Mouse (Mus musculus) MEL (cell line): Measurements from ENCODE around the gene Mast1. TPM values are rescaled to one million over a fixed set of nuclear protein-coding genes. Genes with fewer than 3 reads are reported as not detected.
A peak's percentile ranks its signal among the peaks of the same experiment; 100 is the strongest.

Experiments used
- DNase-seq: peaks from one replicate; pipeline ENCODE4 v3.0.0; 2011; ENCODE audit warnings: low read depth, low spot score
- H3K27ac ChIP-seq: 2 replicates; pipeline ENCODE4 v1.5.1; 2012; ENCODE audit warnings: low read depth, mild to moderate bottlenecking, control low read depth, low read length, moderate library complexity; ENCODE audit not compliant: control insufficient read depth
- H3K27me3 ChIP-seq, 2 experiments: fragments of 150-350 bp in 1 of 2; sonication (generic) in 1 of 2; 2 replicates each; pipeline ENCODE4 v1.6.1; 2012; ENCODE audit warnings: low read length in 2 of 2, mild to moderate bottlenecking in 2 of 2, improper control_type of control experiment in 1 of 2, moderate library complexity in 1 of 2; ENCODE audit not compliant: insufficient read depth in 2 of 2, control insufficient read depth in 1 of 2
- H3K36me3 ChIP-seq, 2 experiments: 2 replicates each; pipeline ENCODE4 v1.6.1; 2012 to 2014; ENCODE audit warnings: low read length in 2 of 2, improper control_type of control experiment in 1 of 2, inconsistent platforms in 1 of 2, mild to moderate bottlenecking in 1 of 2; ENCODE audit not compliant: insufficient read depth in 2 of 2, control insufficient read depth in 1 of 2
- H3K4me1 ChIP-seq, 2 experiments: fragments of 150-350 bp in 1 of 2; sonication (generic) in 1 of 2; 2 replicates each; pipeline ENCODE4 v1.6.1; 2012; ENCODE audit warnings: low read length in 2 of 2, improper control_type of control experiment in 1 of 2, mild to moderate bottlenecking in 1 of 2; ENCODE audit not compliant: insufficient read depth in 2 of 2, control insufficient read depth in 1 of 2
- H3K4me3 ChIP-seq, 2 experiments: fragments of 150-350 bp in 1 of 2; sonication (generic) in 1 of 2; 2 replicates each; pipeline ENCODE4 v1.5.1; 2012; ENCODE audit warnings: low read depth in 2 of 2, low read length in 2 of 2, mild to moderate bottlenecking in 2 of 2, moderate library complexity in 2 of 2, control low read depth in 1 of 2, improper control_type of control experiment in 1 of 2; ENCODE audit not compliant: control insufficient read depth in 1 of 2, insufficient read depth in 1 of 2
- H3K79me2 ChIP-seq: 2 replicates; pipeline ENCODE4 v1.6.1; 2012; ENCODE audit warnings: mild to moderate bottlenecking, low read length, moderate library complexity; ENCODE audit not compliant: control insufficient read depth, poor library complexity, insufficient read depth
- H3K9ac ChIP-seq: 2 replicates; pipeline ENCODE4 v1.6.1; 2012; ENCODE audit warnings: low read depth, mild to moderate bottlenecking, control low read depth, low read length, moderate library complexity; ENCODE audit not compliant: control insufficient read depth, poor library complexity, severe bottlenecking
- H3K9me3 ChIP-seq: fragments of 150-350 bp; sonication (generic); replicated peaks from 2 replicates; pipeline ENCODE4 v1.6.1; 2012; ENCODE audit warnings: mild to moderate bottlenecking, low read length, improper control_type of control experiment, moderate library complexity; ENCODE audit not compliant: insufficient read depth
- BHLHE40 ChIP-seq: IDR thresholded peaks from 2 replicates; pipeline ENCODE4 v1.6.1; 2012; ENCODE audit warnings: low read depth, mild to moderate bottlenecking, inconsistent platforms, low read length, improper control_type of control experiment, borderline replicate concordance
- CHD1 ChIP-seq: IDR thresholded peaks from 2 replicates; pipeline ENCODE4 v1.6.1; 2012; ENCODE audit warnings: low read depth, mild to moderate bottlenecking, inconsistent platforms, low read length, improper control_type of control experiment
- E2F4 ChIP-seq: IDR thresholded peaks from 2 replicates; pipeline ENCODE4 v1.6.1; 2011; ENCODE audit warnings: low read depth, low read length, improper control_type of control experiment, borderline replicate concordance
- GATA1 ChIP-seq: IDR thresholded peaks from 2 replicates; pipeline ENCODE4 v1.6.1; 2011; ENCODE audit warnings: low read depth, low read length, improper control_type of control experiment
- MAFK ChIP-seq: IDR thresholded peaks from 2 replicates; pipeline ENCODE4 v1.6.1; 2011; ENCODE audit warnings: low read depth, mild to moderate bottlenecking, low read length, improper control_type of control experiment, borderline replicate concordance
- MAZ ChIP-seq: IDR thresholded peaks from 2 replicates; pipeline ENCODE4 v1.6.1; 2012; ENCODE audit warnings: low read depth, mild to moderate bottlenecking, inconsistent platforms, low read length, improper control_type of control experiment
- MEF2A ChIP-seq: IDR thresholded peaks from 2 replicates; pipeline ENCODE4 v1.6.1; 2014; ENCODE audit warnings: low read depth, mild to moderate bottlenecking, inconsistent platforms, low read length, improper control_type of control experiment; ENCODE audit not compliant: poor library complexity, insufficient replicate concordance, severe bottlenecking; ENCODE audit errors: extremely low read depth
- MXI1 ChIP-seq: IDR thresholded peaks from 2 replicates; pipeline ENCODE4 v1.6.1; 2011; ENCODE audit warnings: mild to moderate bottlenecking, low read depth, low read length, improper control_type of control experiment
- MYC ChIP-seq: IDR thresholded peaks from 2 replicates; pipeline ENCODE4 v1.6.1; 2011; ENCODE audit warnings: low read depth, mild to moderate bottlenecking, low read length, improper control_type of control experiment, moderate library complexity
- POLR2A ChIP-seq, 2 experiments: IDR thresholded peaks; 2 replicates each; pipeline ENCODE4 v1.6.1; 2011 to 2012; ENCODE audit warnings: low read length in 2 of 2, mild to moderate bottlenecking in 2 of 2, control low read depth in 1 of 2, improper control_type of control experiment in 1 of 2, low read depth in 1 of 2, moderate library complexity in 1 of 2; ENCODE audit not compliant: control insufficient read depth in 1 of 2, insufficient read depth in 1 of 2, poor library complexity in 1 of 2
- POLR2AphosphoS2 ChIP-seq: IDR thresholded peaks from 2 replicates; pipeline ENCODE4 v1.6.1; 2011; ENCODE audit warnings: low read length, improper control_type of control experiment
- POLR2AphosphoS5 ChIP-seq: IDR thresholded peaks from 2 replicates; pipeline ENCODE4 v1.6.1; 2012; ENCODE audit warnings: low read depth, borderline replicate concordance, mild to moderate bottlenecking, inconsistent platforms, low read length, moderate library complexity, mixed read lengths
- RCOR1 ChIP-seq: IDR thresholded peaks from 2 replicates; pipeline ENCODE4 v1.6.1; 2012; ENCODE audit warnings: low read depth, mild to moderate bottlenecking, inconsistent platforms, low read length, improper control_type of control experiment
- SIN3A ChIP-seq: IDR thresholded peaks from 2 replicates; pipeline ENCODE4 v1.6.1; 2012; ENCODE audit warnings: low read length, improper control_type of control experiment, inconsistent platforms
- SMC3 ChIP-seq: IDR thresholded peaks from 2 replicates; pipeline ENCODE4 v1.6.1; 2011; ENCODE audit warnings: low read depth, low read length, improper control_type of control experiment
- TAL1 ChIP-seq: IDR thresholded peaks from 2 replicates; pipeline ENCODE4 v1.6.1; 2012; ENCODE audit warnings: mild to moderate bottlenecking, inconsistent platforms, low read length, moderate library complexity, mixed read lengths
- TBP ChIP-seq: IDR thresholded peaks from 2 replicates; pipeline ENCODE4 v1.8.0; 2011; ENCODE audit warnings: low read depth, low read length, improper control_type of control experiment
- USF1 ChIP-seq: IDR thresholded peaks from 2 replicates; pipeline ENCODE4 v1.6.1; 2014; ENCODE audit warnings: low read depth, mild to moderate bottlenecking, inconsistent platforms, low read length, improper control_type of control experiment, moderate library complexity
- USF2 ChIP-seq, 2 experiments: IDR thresholded peaks; 2 replicates each; pipeline ENCODE4 v1.6.1; 2011 to 2012; ENCODE audit warnings: improper control_type of control experiment in 2 of 2, low read length in 2 of 2, borderline replicate concordance in 1 of 2, inconsistent platforms in 1 of 2, low read depth in 1 of 2, mild to moderate bottlenecking in 1 of 2; ENCODE audit not compliant: insufficient read depth in 1 of 2
- ZC3H11A ChIP-seq: IDR thresholded peaks from 2 replicates; pipeline ENCODE4 v1.6.1; 2012; ENCODE audit warnings: low read depth, mild to moderate bottlenecking, inconsistent platforms, low read length, improper control_type of control experiment
- ZKSCAN1 ChIP-seq: IDR thresholded peaks from 2 replicates; pipeline ENCODE4 v1.6.1; 2012; ENCODE audit warnings: low read depth, mild to moderate bottlenecking, inconsistent platforms, low read length, improper control_type of control experiment, moderate library complexity
- ZMIZ1 ChIP-seq: IDR thresholded peaks from 2 replicates; pipeline ENCODE4 v1.6.1; 2012; ENCODE audit warnings: low read depth, mild to moderate bottlenecking, inconsistent platforms, low read length, improper control_type of control experiment, moderate library complexity
- polyA plus RNA-seq, 2 experiments: library from polyadenylated mRNA; stranded (reverse) in 1 of 2; unstranded in 1 of 2; fragments of >175 nt in 1 of 2; fragments of >200 nt in 1 of 2; gene quantifications; 2 replicates each; pipeline versions ENCODE4 v1.2.1 to v1.2.4; 2012; ENCODE audit warnings: low replicate concordance in 2 of 2, low read depth in 1 of 2; ENCODE audit not compliant: insufficient read length in 2 of 2, insufficient read depth in 1 of 2, missing spikeins in 1 of 2
- total RNA-seq: library from RNA; depleted of rRNA; stranded (reverse); fragments of 300-350 nt; gene quantifications from 2 replicates; pipeline ENCODE4 v1.2.3, GENCODE M21; 2012

Gene Mast1
- total and polyA plus RNA-seq, 3 experiments, result 0.77 to 4.5 TPM; not detected in 1

DNA sequence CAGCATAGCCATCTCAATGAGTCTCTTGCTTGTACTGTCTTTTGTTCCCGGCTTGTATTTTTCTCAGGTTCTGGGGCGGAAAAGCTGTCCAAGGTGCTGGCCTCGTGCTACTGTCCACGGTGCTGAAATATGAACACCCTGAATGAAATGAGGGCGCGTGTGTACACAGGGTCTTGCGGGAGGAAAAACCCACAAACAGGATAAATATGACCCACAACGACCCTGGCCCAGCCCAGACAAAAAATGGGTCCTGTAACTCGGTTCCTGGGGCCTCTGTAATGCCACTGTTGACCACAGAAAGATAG is 10.0 kb upstream of the Mast1 start:
- TF ChIP-seq TBP (no peak), MXI1 (peak; percentile 98), MYC (no peak), SIN3A (peak; percentile 100), MAZ (no peak), POLR2AphosphoS2 (no peak)
- DNase-seq, result peak; percentile 75
- no peaks in the 10 kb centered on the region for H3K9me3 ChIP-seq
- peaks cover 0 to 4% of the 10 kb centered on the region in 2 experiments for H3K27me3 ChIP-seq
- H3K27ac ChIP-seq, result no peak overlapping the region
- H3K4me3 ChIP-seq, result no peak overlapping the region
- H3K9ac ChIP-seq, result no peak overlapping the region
- H3K4me1 ChIP-seq, result no peaks in the 10 kb centered on the region; a peak in 1 of 4 replicates
- H3K79me2 ChIP-seq, result no peaks in the 10 kb centered on the region
- H3K36me3 ChIP-seq, result no peaks in the 10 kb centered on the region

DNA sequence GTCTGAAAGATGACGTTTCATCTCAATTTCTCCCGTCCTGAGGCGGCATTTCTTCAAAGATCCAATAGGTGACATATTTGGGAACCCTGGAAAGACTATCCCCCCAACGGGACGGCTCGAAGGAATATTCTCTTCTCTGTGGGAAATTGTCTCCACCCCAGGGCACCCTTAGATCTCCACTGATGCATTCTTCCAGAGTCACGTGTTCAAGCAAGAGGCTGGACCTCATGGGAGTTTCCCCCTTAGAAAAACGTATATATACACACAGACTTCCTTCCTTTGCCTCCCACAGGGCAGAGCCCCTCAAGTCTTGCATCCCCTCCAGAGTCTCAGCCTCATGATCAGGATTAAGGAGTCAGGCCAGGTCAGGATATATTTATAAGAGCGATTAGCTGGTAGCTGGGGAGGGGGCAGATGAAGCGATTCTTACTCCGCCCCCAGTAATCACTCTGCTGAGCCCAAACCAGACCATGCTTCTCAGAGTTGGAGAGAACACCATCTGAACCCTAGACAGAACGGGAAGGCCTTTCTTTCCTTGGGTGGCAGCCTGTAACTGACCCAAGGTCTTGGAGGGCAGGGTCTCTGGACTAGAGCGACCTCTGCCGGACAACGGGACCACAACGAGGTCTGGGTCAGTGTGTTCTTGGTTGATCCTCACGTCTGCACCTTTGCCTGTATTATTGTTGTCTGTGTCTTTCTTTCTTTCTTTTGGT is 9.5 kb upstream of the Mast1 start, which contains the start of gene Rtbdn:
Rtbdn (plus strand) TSS at position 464 of the 713 bp plus-strand sequence.
- no peak within 1 kb of the TSS for H3K4me3 ChIP-seq
- no peak for DNase-seq
- H3K9ac ChIP-seq, result no peak within 1 kb of the TSS
- H3K79me2 ChIP-seq, result no peaks in the 10 kb centered on the region
- no peaks in the 10 kb centered on the region for H3K9me3 ChIP-seq
- TF ChIP-seq SMC3, result no peak
- no peak for TF ChIP-seq ZMIZ1
- TF ChIP-seq TAL1, result no peak
- TF ChIP-seq MAZ, result no peak
- TF ChIP-seq MAFK, result no peak
- TF ChIP-seq MEF2A, result no peak
- TF ChIP-seq RCOR1, result no peak
- TF ChIP-seq ZC3H11A, result no peak
- no peak for TF ChIP-seq USF2 (IDR thresholded peaks at IDR 0.05; ENCODE audit: borderline replicate concordance in 1 of 2, insufficient read depth in 1 of 2, low read depth in 1 of 2, low read length in 2 of 2)
- no peak for TF ChIP-seq BHLHE40
- TF ChIP-seq POLR2AphosphoS5, result no peak
- TF ChIP-seq POLR2AphosphoS2, result no peak
- no peak for TF ChIP-seq POLR2A (IDR thresholded peaks at IDR 0.05; ENCODE audit: control insufficient read depth in 1 of 2, insufficient read depth in 1 of 2, low read depth in 1 of 2, low read length in 2 of 2, poor library complexity in 1 of 2)
- TF ChIP-seq ZKSCAN1, result no peak
- TF ChIP-seq USF1, result no peak
- no peak for TF ChIP-seq E2F4
- TF ChIP-seq GATA1, result no peak
- no peak for TF ChIP-seq MXI1
- TF ChIP-seq CHD1, result no peak
- no peaks in the 10 kb centered on the region for H3K36me3 ChIP-seq
- H3K4me1 ChIP-seq, result no peaks in the 10 kb centered on the region; a peak in 1 of 4 replicates
- peaks cover 0 to 4% of the 10 kb centered on the region in 2 experiments for H3K27me3 ChIP-seq
- H3K27ac ChIP-seq, result no peak within 1 kb of the TSS
